Mouse (Mus musculus): Measurements from ENCODE around the gene Ift52. TPM values are rescaled to one million over a fixed set of nuclear protein-coding genes. Genes with fewer than 3 reads are reported as not detected.
"Not testable (repeated sequence)": the region's sequence is repeated elsewhere in the genome, so short reads cannot be mapped to it uniquely, and the experiment has no call there.

The Ift52 gene
- total RNA-seq, 1 experiment = 15.5 TPM

DNA sequence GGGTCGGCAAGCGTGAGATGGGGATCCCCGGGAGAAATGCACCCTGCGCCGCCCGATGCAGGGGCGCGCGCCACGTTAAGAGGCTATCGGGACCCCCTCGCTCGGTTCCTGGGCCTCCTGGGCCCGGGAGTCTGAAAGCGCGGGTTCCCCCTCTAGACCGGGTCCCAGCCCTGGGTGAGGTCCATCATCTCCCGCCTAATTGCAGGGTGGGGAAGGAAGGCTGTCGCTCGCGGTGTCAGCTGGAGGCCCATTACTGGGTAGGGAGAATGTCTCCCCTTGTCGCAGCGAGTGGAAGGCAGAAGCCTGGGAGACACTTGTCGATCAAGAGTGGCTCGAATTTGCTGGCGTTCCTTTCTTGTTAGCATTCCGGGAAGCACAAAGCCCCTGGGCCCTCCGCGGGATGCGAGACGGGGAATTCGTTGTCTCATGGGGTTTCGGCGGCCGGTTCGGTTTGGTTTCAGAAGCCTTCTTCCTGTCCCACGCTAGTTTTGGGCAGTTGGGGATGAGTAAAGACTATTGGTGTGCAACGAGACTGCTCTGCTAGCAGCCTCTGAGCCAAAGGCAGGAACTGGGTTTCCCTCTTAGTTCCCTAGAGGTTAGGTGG is 37.8 kb downstream of the Ift52 start:
- in situ Hi-C loops (cut with MboI; ENCODE audit: low sequenced_read_pairs in 2 of 2, unreplicated experiment in 2 of 2) = no loop called here
- DNase-seq (ENCODE audit: low read depth, low spot score) = no peak
- Histone ChIP-seq H3K4me3 (ENCODE audit: insufficient read depth in 1 of 2, low read depth in 1 of 2, low read length in 2 of 2, poor library complexity in 1 of 2, severe bottlenecking in 1 of 2) (peak overlapping the region; percentile 94 to 97), H3K27ac (ENCODE audit: insufficient read depth, low read depth, low read length, poor library complexity, severe bottlenecking) (peak overlapping the region; percentile 92), H3K9me3 (ENCODE audit: control insufficient read depth, insufficient read depth, low read depth, low read length) (no peaks in the 10 kb centered on the region), H3K4me1 (ENCODE audit: control insufficient read depth in 2 of 2, insufficient read depth in 2 of 2, low read length in 2 of 2, poor library complexity in 1 of 2) (peaks cover 5 to 7% of the 10 kb centered on the region in 2 experiments), H3K9ac (ENCODE audit: insufficient read depth, low read depth, low read length, poor library complexity, severe bottlenecking) (peak overlapping the region; percentile 98), H3K36me3 (ENCODE audit: control insufficient read depth, insufficient read depth, low read length, poor library complexity, severe bottlenecking) (peaks cover 19% of the 10 kb centered on the region)
- no peak for TF ChIP-seq CHD2 (IDR thresholded peaks at IDR 0.05; ENCODE audit: low read depth, low read length)

DNA sequence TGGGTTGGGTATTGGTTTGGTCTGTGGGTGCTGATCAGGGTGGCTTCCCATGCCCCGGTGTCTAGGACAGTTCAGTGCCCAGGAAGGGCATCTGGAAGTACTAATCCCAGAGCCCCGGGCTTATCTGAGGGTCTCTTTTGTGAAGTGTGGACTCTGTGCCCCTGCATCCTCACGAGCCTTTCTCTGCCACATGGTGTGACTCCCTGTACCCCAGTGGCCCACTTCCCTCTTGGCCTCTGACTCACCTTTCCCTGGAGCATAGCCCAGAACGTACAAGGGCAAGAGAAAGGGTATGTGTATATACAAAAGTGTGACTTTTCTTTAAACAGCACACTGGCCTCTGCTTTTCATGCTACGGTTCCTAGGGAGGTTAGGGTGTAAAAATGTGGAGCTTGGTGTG is 38.6 kb downstream of the Ift52 start:
- Histone ChIP-seq H3K9me3 (ENCODE audit: control insufficient read depth, insufficient read depth, low read depth, low read length) (no peaks in the 10 kb centered on the region), H3K27ac (ENCODE audit: insufficient read depth, low read depth, low read length, poor library complexity, severe bottlenecking) (peak overlapping the region; percentile 92), H3K36me3 (ENCODE audit: control insufficient read depth, insufficient read depth, low read length, poor library complexity, severe bottlenecking) (peaks cover 19% of the 10 kb centered on the region), H3K4me3 (ENCODE audit: insufficient read depth in 1 of 2, low read depth in 1 of 2, low read length in 2 of 2, poor library complexity in 1 of 2, severe bottlenecking in 1 of 2) (peak overlapping the region; percentile 94 to 97), H3K9ac (ENCODE audit: insufficient read depth, low read depth, low read length, poor library complexity, severe bottlenecking) (peak overlapping the region; percentile 98), H3K4me1 (ENCODE audit: control insufficient read depth in 2 of 2, insufficient read depth in 2 of 2, low read length in 2 of 2, poor library complexity in 1 of 2) (peaks cover 4 to 5% of the 10 kb centered on the region in 2 experiments; a peak in 3 of 4 replicates)
- DNase-seq (ENCODE audit: low read depth, low spot score) = no peak
- in situ Hi-C loops (cut with MboI; ENCODE audit: low sequenced_read_pairs in 2 of 2, unreplicated experiment in 2 of 2) = no loop called here
- TF ChIP-seq CHD2 (IDR thresholded peaks at IDR 0.05; ENCODE audit: low read depth, low read length) = no peak
- TF ChIP-seq ZC3H11A (IDR thresholded peaks at IDR 0.05; ENCODE audit: borderline replicate concordance, low read depth, low read length) = no peak
- no peak for TF ChIP-seq MAFK (IDR thresholded peaks at IDR 0.05; ENCODE audit: insufficient read depth, low read depth, low read length)
- TF ChIP-seq HCFC1 (IDR thresholded peaks at IDR 0.05; ENCODE audit: borderline replicate concordance, insufficient read depth, low read length) = no peak
- no peak for TF ChIP-seq ZNF384 (IDR thresholded peaks at IDR 0.05; ENCODE audit: low read depth, low read length)

DNA sequence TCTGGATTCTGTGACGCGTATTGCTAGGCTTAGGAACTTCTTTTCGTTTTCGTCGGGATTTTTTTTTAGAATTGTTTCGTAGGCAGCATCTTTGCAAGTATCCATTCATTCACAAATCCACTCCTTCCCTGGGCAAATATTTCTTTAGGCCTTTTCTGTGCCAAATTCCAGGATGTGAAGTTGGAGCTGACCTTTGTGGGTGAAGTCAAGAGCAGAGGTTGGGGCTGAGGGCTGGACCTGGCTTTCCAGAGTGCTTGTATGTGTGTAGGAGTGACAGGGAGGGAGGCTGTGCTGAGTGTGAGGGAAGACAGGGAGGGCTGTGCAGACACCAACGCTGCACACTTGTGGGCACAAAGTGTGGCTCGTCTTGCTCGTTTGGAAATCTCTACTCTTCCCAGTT is 39.4 kb downstream of the Ift52 start:
- no peaks in the 10 kb centered on the region for H3K9me3 ChIP-seq (ENCODE audit: control insufficient read depth, insufficient read depth, low read depth, low read length)
- peaks cover 5 to 10% of the 10 kb centered on the region in 2 experiments; a peak in 3 of 4 replicates for H3K4me1 ChIP-seq (ENCODE audit: control insufficient read depth in 2 of 2, insufficient read depth in 2 of 2, low read length in 2 of 2, poor library complexity in 1 of 2)
- DNase-seq (ENCODE audit: low read depth, low spot score) = no peak
- in situ Hi-C loops (cut with MboI; ENCODE audit: low sequenced_read_pairs in 2 of 2, unreplicated experiment in 2 of 2) = no loop called here
- TF ChIP-seq CHD2 (IDR thresholded peaks at IDR 0.05; ENCODE audit: low read depth, low read length) = no peak
- TF ChIP-seq ZC3H11A (IDR thresholded peaks at IDR 0.05; ENCODE audit: borderline replicate concordance, low read depth, low read length) = no peak
- no peak for TF ChIP-seq MAFK (IDR thresholded peaks at IDR 0.05; ENCODE audit: insufficient read depth, low read depth, low read length)
- no peak for TF ChIP-seq HCFC1 (IDR thresholded peaks at IDR 0.05; ENCODE audit: borderline replicate concordance, insufficient read depth, low read length)
- TF ChIP-seq ZNF384 (IDR thresholded peaks at IDR 0.05; ENCODE audit: low read depth, low read length) = no peak
- peak overlapping the region; percentile 98 for H3K9ac ChIP-seq (ENCODE audit: insufficient read depth, low read depth, low read length, poor library complexity, severe bottlenecking)
- peaks cover 26% of the 10 kb centered on the region for H3K36me3 ChIP-seq (ENCODE audit: control insufficient read depth, insufficient read depth, low read length, poor library complexity, severe bottlenecking)
- peak overlapping the region; percentile 54 for H3K27ac ChIP-seq (ENCODE audit: insufficient read depth, low read depth, low read length, poor library complexity, severe bottlenecking)
- H3K4me3 ChIP-seq (ENCODE audit: insufficient read depth in 1 of 2, low read depth in 1 of 2, low read length in 2 of 2, poor library complexity in 1 of 2, severe bottlenecking in 1 of 2) = peak overlapping the region; percentile 94 to 97

DNA sequence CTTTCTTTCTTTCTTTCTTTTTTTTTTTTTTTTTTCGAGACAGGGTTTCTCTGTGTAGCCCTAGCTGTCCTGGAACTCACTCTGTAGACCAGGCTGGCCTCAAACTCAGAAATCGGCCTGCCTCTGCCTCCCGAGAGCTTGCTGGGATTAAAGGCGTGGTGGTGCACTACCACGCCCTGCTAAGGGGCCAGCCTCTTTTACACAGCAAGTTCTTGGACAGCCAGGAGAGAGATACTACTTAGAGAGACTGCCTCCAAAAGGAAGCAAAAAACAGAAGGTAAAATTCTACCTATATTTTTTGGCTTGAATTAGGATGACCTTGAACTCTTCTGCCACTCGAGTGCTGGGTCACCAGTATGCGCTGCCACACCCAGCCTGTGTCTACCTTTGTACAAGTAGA is 41.8 kb downstream of the Ift52 start:
- H3K9me3 ChIP-seq (ENCODE audit: control insufficient read depth, insufficient read depth, low read depth, low read length); DNase-seq (ENCODE audit: low read depth, low spot score); in situ Hi-C loops (cut with MboI; ENCODE audit: low sequenced_read_pairs in 2 of 2, unreplicated experiment in 2 of 2): not testable (repeated sequence)
- peaks cover 46% of the 10 kb centered on the region for H3K36me3 ChIP-seq (ENCODE audit: control insufficient read depth, insufficient read depth, low read length, poor library complexity, severe bottlenecking)
- H3K9ac ChIP-seq (ENCODE audit: insufficient read depth, low read depth, low read length, poor library complexity, severe bottlenecking) = peak overlapping the region; percentile 81
- H3K4me1 ChIP-seq (ENCODE audit: control insufficient read depth in 2 of 2, insufficient read depth in 2 of 2, low read length in 2 of 2, poor library complexity in 1 of 2) = peaks cover 2 to 18% of the 10 kb centered on the region in 2 experiments
- peak overlapping the region; percentile 58 to 74 for H3K4me3 ChIP-seq (ENCODE audit: insufficient read depth in 1 of 2, low read depth in 1 of 2, low read length in 2 of 2, poor library complexity in 1 of 2, severe bottlenecking in 1 of 2)
- H3K27ac ChIP-seq (ENCODE audit: insufficient read depth, low read depth, low read length, poor library complexity, severe bottlenecking) = peak overlapping the region; percentile 85

DNA sequence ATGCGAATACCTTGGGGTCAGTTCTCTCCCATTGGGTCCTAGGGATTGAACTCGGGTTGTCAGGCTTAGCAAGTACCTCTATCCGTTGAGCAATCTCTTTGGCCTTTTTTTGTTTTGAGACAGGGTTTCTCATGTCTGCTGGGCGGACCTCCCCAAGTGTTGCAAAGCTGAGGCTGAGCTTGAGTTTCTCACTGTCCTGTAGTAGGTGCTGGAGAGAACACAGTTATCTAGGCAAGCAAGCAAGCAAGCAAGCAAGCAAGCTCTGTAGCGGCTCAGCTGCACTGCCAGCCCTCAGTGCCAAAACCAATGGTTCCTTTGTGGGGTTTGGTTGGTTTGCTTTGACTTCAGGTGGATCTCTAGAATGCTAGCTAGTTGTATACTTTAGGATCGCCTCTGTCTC is 43.5 kb downstream of the Ift52 start:
- Histone ChIP-seq H3K4me3 (ENCODE audit: insufficient read depth in 1 of 2, low read depth in 1 of 2, low read length in 2 of 2, poor library complexity in 1 of 2, severe bottlenecking in 1 of 2) (peak overlapping the region; percentile 1 to 43; a peak in 2 of 4 replicates), H3K4me1 (ENCODE audit: control insufficient read depth in 2 of 2, insufficient read depth in 2 of 2, low read length in 2 of 2, poor library complexity in 1 of 2) (peaks cover 2 to 28% of the 10 kb centered on the region in 2 experiments), H3K27ac (ENCODE audit: insufficient read depth, low read depth, low read length, poor library complexity, severe bottlenecking) (peak overlapping the region; percentile 82; the same call in 1 of the 2 replicates), H3K9ac (ENCODE audit: insufficient read depth, low read depth, low read length, poor library complexity, severe bottlenecking) (peak overlapping the region; percentile 56; the same call in 1 of the 2 replicates), H3K9me3 (ENCODE audit: control insufficient read depth, insufficient read depth, low read depth, low read length) (no peaks in the 10 kb centered on the region), H3K36me3 (ENCODE audit: control insufficient read depth, insufficient read depth, low read length, poor library complexity, severe bottlenecking) (peaks cover 61% of the 10 kb centered on the region)
- no peak for DNase-seq (ENCODE audit: low read depth, low spot score)
- in situ Hi-C loops (cut with MboI; ENCODE audit: low sequenced_read_pairs in 2 of 2, unreplicated experiment in 2 of 2) = no loop called here
- no peak for TF ChIP-seq HCFC1 (IDR thresholded peaks at IDR 0.05; ENCODE audit: borderline replicate concordance, insufficient read depth, low read length)
- TF ChIP-seq MAFK (IDR thresholded peaks at IDR 0.05; ENCODE audit: insufficient read depth, low read depth, low read length) = no peak
- no peak for TF ChIP-seq ZNF384 (IDR thresholded peaks at IDR 0.05; ENCODE audit: low read depth, low read length)
- TF ChIP-seq ZC3H11A (IDR thresholded peaks at IDR 0.05; ENCODE audit: borderline replicate concordance, low read depth, low read length) = no peak
